Mouse (Mus musculus) testis, adult 2 months (tissue): ENCODE measurements at regions not wholly inside any gene's neighbourhood (a gene's known extent, or its start where the extent isn't known, plus 50 kb on each side); places are given as distances from the start of the nearest gene placed in this dataset.

Experiments
- H3K27ac ChIP-seq: fragments of 200-500 bp; 2 replicates; pipeline ENCODE4 v1.5.1; 2012; ENCODE audit warnings: low read depth, low read length; ENCODE audit not compliant: control insufficient read depth, insufficient read depth
- H3K27me3 ChIP-seq: fragments of 200-500 bp; 2 replicates; pipeline ENCODE4 v1.6.1; 2012; ENCODE audit warnings: mild to moderate bottlenecking, low read length, moderate library complexity; ENCODE audit not compliant: control insufficient read depth, insufficient read depth
- H3K36me3 ChIP-seq: fragments of 200-500 bp; 2 replicates; pipeline ENCODE4 v1.6.1; 2012; ENCODE audit warnings: mild to moderate bottlenecking, low read length; ENCODE audit not compliant: control insufficient read depth, insufficient read depth
- H3K4me1 ChIP-seq: fragments of 200-500 bp; 2 replicates; pipeline ENCODE4 v1.6.1; 2012; ENCODE audit warnings: low read length; ENCODE audit not compliant: control insufficient read depth, insufficient read depth
- H3K4me3 ChIP-seq: fragments of 200-500 bp; 2 replicates; pipeline ENCODE4 v1.5.1; 2012; ENCODE audit warnings: low read depth, mild to moderate bottlenecking, low read length, moderate library complexity, mixed read lengths; ENCODE audit not compliant: control insufficient read depth
- CTCF ChIP-seq: fragments of 200-500 bp; IDR thresholded peaks from 2 replicates; pipeline ENCODE4 v1.5.1; 2012; ENCODE audit warnings: low read depth, mild to moderate bottlenecking, inconsistent platforms, low read length, moderate library complexity; ENCODE audit not compliant: control insufficient read depth, insufficient read depth, insufficient replicate concordance
- POLR2A ChIP-seq: fragments of 200-500 bp; IDR thresholded peaks from 2 replicates; pipeline ENCODE4 v1.6.1; 2012; ENCODE audit warnings: low read depth, mild to moderate bottlenecking, inconsistent platforms, low read length, moderate library complexity; ENCODE audit not compliant: control insufficient read depth

DNA sequence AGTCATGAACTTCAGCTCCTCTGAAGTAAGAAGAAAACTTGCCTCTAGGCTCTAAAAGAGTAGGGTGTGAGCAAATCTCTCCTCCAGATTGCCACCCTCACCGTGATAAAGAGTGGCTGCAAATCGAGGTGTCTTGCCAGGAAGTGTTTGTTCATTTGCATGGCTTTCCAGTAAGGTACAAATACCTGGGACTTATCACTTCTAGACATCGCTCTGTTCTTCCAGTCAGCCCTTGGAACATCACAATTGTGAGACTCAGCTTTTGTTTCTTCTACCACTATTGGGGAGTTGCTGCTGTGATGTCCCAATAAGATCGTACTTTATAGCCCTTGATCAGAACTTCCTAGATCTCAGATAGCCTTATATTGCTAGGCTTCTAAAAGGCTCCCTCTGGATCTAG lies 566.9 kb upstream of the A1bg start:
- no peaks in the 10 kb centered on the region for H3K4me1 ChIP-seq
- no peak overlapping the region for H3K27ac ChIP-seq
- H3K4me3 ChIP-seq: no peak overlapping the region
- H3K36me3 ChIP-seq: no peaks in the 10 kb centered on the region
- H3K27me3 ChIP-seq: no peaks in the 10 kb centered on the region
- no peak for TF ChIP-seq CTCF
- TF ChIP-seq POLR2A: no peak

DNA sequence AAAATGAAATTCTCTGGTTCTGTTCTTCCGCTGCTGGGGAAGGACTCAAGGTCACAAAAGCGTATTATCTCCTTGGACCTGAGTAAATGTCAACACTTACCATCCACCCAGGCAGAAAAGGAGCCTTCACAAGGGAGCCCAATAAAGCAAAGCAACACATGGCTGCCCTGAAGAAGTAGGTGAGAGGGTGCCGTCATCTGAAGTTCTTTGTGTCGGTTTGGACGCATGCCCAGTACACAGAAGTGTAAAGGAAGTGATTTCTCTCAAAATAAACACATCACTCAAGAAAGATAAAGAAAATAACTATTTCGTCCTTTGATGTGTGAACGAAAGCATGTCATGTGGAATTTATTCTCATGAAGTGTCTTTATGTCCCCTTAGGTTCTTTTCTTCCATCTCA lies 559.0 kb upstream of the A1bg start:
- Histone ChIP-seq H3K4me3 (no peak overlapping the region), H3K36me3 (no peaks in the 10 kb centered on the region), H3K27ac (no peak overlapping the region), H3K27me3 (no peaks in the 10 kb centered on the region), H3K4me1 (no peaks in the 10 kb centered on the region)
- TF ChIP-seq POLR2A (no peak), CTCF (no peak)

DNA sequence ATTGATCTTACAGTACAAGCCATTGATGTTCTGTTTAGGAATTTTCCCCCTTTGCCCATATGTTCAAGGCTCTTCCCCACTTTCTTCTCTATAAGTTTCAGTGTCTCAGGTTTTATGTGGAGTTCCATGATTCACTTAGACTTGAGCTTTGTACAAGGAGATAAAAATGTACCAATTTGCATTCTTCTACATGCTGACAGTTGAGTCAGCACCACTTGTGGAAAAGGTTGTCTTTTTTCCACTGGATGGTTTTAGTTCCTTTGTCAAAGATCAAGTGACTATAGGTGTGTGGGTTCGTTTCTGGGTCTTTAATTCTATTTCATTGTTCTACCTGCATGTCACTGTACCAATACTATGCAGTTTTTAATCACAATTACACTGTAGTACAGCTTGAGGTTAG lies 551.1 kb upstream of the A1bg start:
- no peak for TF ChIP-seq POLR2A
- no peak for TF ChIP-seq CTCF
- Histone ChIP-seq H3K4me3 (no peak overlapping the region), H3K27me3 (no peaks in the 10 kb centered on the region), H3K27ac (no peak overlapping the region), H3K36me3 (no peaks in the 10 kb centered on the region), H3K4me1 (no peaks in the 10 kb centered on the region)

DNA sequence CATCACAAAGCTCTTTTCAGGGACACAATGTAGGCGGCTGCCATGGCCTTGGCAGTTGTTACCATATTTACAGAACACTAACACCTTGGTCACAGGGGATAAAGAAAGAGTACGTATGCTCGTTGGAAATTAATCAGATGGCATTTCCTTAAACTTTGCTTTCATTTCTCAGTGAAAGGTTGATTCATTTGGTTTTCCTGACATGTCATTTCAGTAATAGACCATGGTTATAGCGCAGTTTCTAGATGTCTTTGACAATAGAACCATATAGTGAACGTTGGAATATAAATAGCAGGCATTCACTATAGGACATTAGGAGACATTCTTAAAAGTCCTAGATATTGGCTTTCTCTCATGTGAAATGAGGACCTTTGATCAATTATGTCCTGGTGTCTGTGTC lies 532.2 kb upstream of the A1bg start:
- no peaks in the 10 kb centered on the region for H3K4me1 ChIP-seq
- TF ChIP-seq POLR2A (no peak), CTCF (no peak)

DNA sequence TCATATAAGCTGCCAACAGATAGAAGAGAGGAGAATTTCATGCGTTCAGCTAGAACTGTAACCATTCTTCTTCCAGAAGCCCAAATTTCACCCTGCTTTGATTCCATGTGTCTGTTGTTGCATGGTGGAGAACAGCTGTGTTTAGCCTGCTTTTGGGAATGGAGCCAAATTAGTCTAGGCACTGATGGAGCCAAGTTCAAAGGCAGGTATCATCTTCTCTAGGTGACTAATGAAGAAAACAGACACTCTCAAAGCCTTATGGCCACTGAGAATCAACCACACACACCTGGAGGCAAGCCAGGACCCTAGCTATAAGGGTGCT lies 531.5 kb upstream of the A1bg start:
- TF ChIP-seq POLR2A (no peak), CTCF (no peak)
- H3K4me3 ChIP-seq: no peak overlapping the region
- H3K27ac ChIP-seq: no peak overlapping the region
- H3K27me3 ChIP-seq: no peaks in the 10 kb centered on the region
- H3K36me3 ChIP-seq: no peaks in the 10 kb centered on the region
- H3K4me1 ChIP-seq: no peaks in the 10 kb centered on the region

More for the DNA sequence above, 532.2 kb upstream of the A1bg start:
- Histone ChIP-seq H3K4me3 (no peak overlapping the region), H3K36me3 (no peaks in the 10 kb centered on the region), H3K27ac (no peak overlapping the region), H3K27me3 (no peaks in the 10 kb centered on the region)

DNA sequence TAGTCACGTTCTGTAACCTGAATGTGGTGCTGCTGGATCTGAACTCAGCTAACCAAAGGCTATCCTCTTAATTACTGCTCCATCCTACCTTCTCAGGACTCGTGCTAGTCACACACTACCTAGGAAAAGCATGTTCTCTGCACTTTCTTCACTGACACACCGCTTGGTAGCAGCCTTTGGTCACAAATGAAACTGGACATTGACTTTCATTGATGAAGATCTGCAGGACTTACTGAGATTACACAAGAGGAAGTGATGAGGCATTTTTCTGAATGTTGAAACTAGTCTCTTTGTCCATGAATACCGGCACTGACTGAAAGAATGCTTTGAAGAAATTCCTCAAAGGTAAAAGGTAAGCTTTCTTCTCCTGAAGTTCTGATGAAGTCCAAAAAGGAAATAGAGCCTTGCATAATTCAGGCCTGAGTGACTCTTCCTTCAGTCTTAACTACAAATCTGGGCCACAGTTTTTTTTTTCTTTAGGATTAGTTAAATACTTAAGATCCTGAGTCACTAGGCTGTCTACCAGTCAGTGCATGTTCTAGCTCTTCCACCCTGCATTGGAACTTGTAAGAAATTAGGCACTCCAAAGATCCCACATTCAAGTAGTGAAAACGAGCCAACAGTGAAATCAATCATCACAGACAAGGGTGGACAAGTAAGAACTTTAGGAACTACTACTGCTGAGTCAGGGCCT lies 531.0 kb upstream of the A1bg start:
- H3K27ac ChIP-seq: no peak overlapping the region
- no peaks in the 10 kb centered on the region for H3K27me3 ChIP-seq
- no peak overlapping the region for H3K4me3 ChIP-seq
- no peak for TF ChIP-seq POLR2A
- no peak for TF ChIP-seq CTCF
- H3K36me3 ChIP-seq: no peaks in the 10 kb centered on the region
- no peaks in the 10 kb centered on the region for H3K4me1 ChIP-seq

DNA sequence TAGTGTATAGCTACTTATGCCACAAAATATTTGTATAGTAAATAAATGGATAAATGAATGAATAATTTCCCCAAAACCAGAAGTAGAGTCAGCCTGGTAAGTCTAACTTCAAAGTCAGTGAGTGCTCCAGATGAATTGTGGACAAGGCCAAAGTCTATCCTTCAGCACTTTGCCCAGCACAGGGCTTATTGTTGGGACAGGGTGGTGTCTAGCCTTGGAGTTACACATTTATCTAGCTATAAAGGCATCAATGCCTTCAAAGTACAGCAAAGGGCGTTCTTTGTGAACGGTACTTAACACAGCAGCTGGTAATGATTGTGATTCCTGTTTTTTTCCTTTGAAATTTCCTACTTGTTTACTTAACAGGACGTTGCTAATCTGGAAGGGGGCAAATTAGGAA lies 527.4 kb upstream of the A1bg start:
- Histone ChIP-seq H3K27me3 (no peaks in the 10 kb centered on the region), H3K27ac (no peak overlapping the region), H3K4me3 (no peak overlapping the region), H3K4me1 (no peaks in the 10 kb centered on the region), H3K36me3 (no peaks in the 10 kb centered on the region)
- no peak for TF ChIP-seq CTCF
- TF ChIP-seq POLR2A: no peak

DNA sequence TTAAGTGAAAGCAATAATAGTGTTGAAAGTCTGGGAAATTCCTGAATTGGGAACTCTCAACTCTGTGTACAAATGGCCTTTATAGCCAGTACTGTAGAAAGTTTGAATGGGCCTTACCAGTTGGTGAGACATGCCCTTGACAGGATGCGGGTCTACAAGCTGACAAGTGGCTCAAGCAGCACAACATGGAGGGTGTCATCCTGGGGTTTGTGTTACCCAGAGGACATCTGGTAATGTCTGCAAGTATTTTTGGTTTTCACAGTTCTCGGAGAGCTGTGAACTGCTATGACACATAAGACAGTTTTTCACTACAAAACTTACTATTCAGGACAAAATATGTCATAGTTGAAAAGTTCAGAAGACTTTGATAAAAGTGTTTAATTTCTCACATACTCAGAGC lies 525.7 kb upstream of the A1bg start:
- H3K27ac ChIP-seq: no peak overlapping the region
- H3K4me3 ChIP-seq: no peak overlapping the region
- TF ChIP-seq CTCF (no peak), POLR2A (no peak)
- no peaks in the 10 kb centered on the region for H3K36me3 ChIP-seq
- no peaks in the 10 kb centered on the region for H3K27me3 ChIP-seq
- H3K4me1 ChIP-seq: no peaks in the 10 kb centered on the region
